Mouse (Mus musculus): ENCODE data around the gene Tada3. TPM values are rescaled to one million over a fixed set of nuclear protein-coding genes. Genes with fewer than 3 reads are reported as not detected.

Gene Tada3
- 10 to 100 TPM; 50.5 to 53.5 TPM for total RNA-seq (2021)
- long read RNA-seq, experiment 1, transcript Tada3-201 (9 exons, 2,848 nt) = major isoform, 10 of 37 reads
- long read RNA-seq, experiment 1, partial matches to known transcripts = 1 of 37 reads
- long read RNA-seq, experiment 1, other reads (novel, unspliced or antisense) = 26 of 37 reads
- long read RNA-seq, experiment 2, transcript Tada3-201 (9 exons, 2,848 nt) = major isoform, 15 of 63 reads
- long read RNA-seq, experiment 2, partial matches to known transcripts = 4 of 63 reads
- long read RNA-seq, experiment 2, other reads (novel, unspliced or antisense) = 44 of 63 reads

DNA sequence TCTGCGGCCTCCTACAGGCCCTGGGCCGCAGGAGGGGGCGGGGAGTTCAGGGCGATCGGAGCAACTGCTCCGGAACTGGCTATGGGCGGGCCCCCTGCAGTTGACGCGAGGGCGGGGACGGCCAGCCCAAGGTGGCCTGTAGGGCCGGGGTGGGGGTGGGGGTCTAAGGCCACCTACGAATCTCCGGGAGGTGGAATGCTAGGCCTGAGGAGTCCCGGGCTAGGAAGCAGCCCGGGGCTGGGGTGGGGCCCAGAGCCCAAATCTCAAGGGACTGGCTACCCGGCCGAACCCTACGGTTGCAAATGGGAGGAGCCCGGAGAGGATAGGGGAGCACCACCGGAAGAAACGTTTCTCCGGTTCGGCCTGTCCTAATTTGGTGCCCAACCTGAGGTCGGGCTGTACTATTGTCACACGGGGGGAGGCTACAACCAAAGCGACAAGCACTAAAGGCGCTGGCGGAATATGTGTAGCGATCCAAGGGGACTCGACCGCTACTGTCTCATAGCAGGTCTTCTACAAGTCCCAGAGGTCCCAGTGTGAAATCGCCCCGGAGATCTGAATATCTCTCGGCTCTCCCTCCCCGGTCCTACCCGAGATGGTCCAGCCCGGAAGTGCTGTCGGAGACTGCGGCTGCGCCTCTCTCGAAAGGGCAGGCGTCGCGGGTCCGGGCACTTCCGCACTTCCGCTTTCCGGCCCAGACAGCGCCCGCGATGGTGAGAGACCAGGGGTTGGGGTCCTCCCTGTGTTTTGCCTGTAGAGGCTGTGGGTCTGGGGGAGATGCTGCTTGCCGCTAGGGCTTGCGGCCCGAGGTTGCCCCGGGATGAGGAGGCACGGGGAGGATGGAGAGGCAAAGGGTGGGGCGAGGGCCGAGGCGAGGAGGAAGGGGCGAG lies at the start of gene Tada3, which contains the start of gene Arpc4:
Gene Tada3, minus strand, starts transcription at position 388 of the 890 bp plus-strand sequence.
Gene Arpc4, plus strand, starts transcription at position 620 of the 890 bp plus-strand sequence.
- Histone ChIP-seq H3K4me3 (peak within 1 kb of the TSS; percentile 77), H3K27ac (peak within 1 kb of the TSS; percentile 100)
- peak; percentile 30 for TF ChIP-seq CTCF (conservative IDR thresholded peaks at IDR 0.05)
- DNase-seq (ENCODE audit: low spot score in 2 of 2) = peak; percentile 89

DNA sequence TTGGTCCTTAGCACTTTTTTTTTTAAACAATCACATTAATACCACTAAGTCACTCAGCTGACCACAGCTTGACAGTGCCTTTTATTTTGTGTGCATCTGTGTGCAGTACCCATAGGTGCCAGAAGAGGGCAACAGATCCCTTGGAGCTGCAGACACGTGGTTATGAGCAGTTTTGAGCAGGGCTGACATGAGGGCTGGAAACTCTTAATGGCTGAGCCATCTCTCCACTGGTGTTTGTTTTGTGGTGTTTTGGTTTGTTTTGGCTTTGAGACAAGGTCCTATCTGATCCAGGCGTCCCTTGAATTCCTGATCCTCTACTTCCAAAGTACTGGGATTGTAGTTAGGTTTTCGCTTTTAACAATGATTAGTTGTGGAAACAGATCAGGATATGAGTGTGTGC lies 49.7 kb upstream of the Tada3 start:
- TF ChIP-seq CTCF (conservative IDR thresholded peaks at IDR 0.05) = peak; percentile 73
- Histone ChIP-seq H3K27ac (no peak overlapping the region), H3K4me3 (no peak overlapping the region)
- no peak for DNase-seq (ENCODE audit: low spot score in 2 of 2)

DNA sequence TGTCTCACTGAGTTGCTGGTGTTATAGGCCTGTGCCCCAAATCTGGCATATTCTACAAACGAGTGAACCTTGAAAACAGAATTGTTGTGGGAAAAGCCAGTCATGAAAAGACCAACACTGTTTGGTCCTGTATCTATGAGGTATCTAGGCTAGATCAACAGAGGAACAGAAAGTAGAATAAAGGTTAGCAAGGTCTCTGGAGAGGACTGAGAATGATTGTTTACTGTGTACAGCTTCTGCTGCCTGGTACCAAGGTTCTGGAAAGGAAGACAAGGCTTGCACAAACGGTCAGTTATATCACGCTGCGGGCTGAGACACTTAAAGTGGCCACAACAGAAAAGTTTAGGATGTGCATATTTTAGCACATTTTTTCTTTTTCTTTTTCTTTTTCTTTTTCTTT lies 49.0 kb upstream of the Tada3 start:
- no peak for TF ChIP-seq CTCF (conservative IDR thresholded peaks at IDR 0.05)
- H3K27ac ChIP-seq = no peak overlapping the region
- H3K4me3 ChIP-seq = no peak overlapping the region
- no peak for DNase-seq (ENCODE audit: low spot score in 2 of 2)

DNA sequence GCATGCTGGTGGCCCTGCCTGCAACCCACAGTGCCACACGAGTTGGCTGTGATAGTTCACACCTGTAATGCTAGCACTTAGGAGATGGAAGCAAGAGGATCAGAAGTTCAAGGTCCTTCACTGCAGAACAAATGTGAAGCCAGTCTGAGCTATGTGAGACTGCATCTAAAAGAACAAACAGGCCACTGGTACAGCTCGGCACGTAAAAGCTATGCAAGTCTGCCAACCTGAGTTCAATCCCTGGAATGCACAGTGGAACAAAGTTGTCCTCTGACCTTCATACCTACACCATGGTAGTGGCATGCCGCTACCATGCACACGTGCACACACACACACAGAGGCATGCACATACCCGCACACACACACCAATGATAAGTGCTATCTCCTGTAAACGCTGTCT lies 46.5 kb upstream of the Tada3 start:
- peak; percentile 66 for TF ChIP-seq CTCF (conservative IDR thresholded peaks at IDR 0.05)
- no peak for DNase-seq (ENCODE audit: low spot score in 2 of 2)
- Histone ChIP-seq H3K27ac (no peak overlapping the region), H3K4me3 (no peak overlapping the region)

DNA sequence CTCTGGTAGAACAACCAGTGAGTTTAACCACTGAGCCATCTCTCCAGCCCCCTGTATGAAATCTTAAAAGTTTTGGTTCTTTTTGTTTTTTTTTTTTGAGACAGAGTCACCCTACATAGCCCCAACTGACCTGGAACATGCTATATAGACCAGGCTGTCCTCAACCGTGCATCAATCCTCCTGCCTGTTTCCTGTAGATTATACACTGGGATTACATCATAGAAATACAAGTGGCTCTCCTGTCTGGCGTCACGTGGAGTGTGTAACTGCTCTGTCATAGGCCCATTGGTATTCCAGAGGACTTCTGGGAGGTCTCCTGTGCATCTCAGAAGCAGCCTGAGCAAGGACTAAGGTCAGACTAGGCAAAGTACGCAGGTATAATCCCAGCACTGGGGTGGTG lies 45.3 kb upstream of the Tada3 start:
- no peak for DNase-seq (ENCODE audit: low spot score in 2 of 2)
- TF ChIP-seq CTCF (conservative IDR thresholded peaks at IDR 0.05) = no peak
- Histone ChIP-seq H3K4me3 (no peak overlapping the region), H3K27ac (no peak overlapping the region)

DNA sequence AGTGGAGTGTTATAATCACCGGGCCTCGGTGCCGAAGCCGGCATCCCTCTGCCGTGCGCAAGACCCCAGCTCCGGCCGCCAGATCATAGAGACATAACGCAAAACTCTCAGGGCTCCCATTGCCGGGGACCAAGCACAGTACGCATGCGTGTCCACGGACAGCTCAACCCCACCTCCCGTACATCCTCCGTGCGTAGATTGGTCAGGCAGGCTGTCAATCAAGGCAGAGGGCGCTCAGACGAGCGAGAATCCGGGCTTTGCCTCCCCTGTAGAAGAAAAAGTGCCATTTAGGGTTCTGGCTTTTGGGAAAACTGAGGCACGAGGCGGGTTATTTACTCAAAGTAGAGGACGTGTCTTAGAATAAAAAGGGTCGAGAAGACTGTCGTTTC lies 41.5 kb upstream of the Tada3 start, which contains the start of gene Rpusd3:
Gene Rpusd3, minus strand, starts transcription at position 142 of the 389 bp plus-strand sequence.
- Histone ChIP-seq H3K4me3 (peak within 1 kb of the TSS; percentile 65), H3K27ac (peak within 1 kb of the TSS; percentile 93)
- DNase-seq (ENCODE audit: low spot score in 2 of 2) = peak; percentile 97 to 99
- TF ChIP-seq CTCF (conservative IDR thresholded peaks at IDR 0.05) = no peak

DNA sequence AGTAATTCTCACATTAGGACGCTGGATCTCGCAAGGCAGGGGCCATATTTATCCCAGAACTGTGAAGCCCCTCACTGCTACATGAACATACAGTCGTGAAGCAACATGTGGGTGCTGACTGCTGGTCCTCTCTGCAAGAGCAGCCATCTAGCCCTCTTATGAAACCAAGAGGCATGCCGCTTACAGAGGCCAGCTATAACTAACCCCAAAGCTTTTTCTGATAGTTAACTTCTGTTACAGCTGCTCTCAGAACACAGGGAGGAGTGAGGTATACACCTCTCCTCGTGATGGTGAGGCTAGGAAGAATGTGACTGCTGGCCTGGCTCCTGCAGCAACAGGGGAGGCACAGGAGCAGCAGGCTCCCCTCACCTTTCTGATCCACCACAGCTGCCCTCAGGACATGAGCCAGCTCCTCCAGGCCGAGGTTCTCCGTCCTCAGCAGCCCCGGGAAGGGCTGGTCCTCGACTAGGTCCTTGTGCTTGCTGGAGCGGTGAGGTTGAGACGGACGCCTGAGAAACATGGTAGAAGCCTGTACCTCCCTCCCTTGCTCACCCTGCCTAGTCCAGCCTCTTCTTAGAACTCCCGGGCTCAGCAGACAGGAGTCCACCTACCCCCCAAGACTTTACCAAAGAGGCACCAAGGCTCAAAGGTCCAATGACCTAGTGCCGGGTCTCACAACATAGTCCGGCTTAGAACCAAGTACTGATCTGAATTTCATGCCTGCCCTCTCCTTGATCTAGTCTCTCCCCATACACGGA lies 40.9 kb upstream of the Tada3 start:
- DNase-seq (ENCODE audit: low spot score in 2 of 2) = no peak
- TF ChIP-seq CTCF (conservative IDR thresholded peaks at IDR 0.05) = no peak
- H3K4me3 ChIP-seq = peak overlapping the region; percentile 65
- peak overlapping the region; percentile 93 for H3K27ac ChIP-seq

DNA sequence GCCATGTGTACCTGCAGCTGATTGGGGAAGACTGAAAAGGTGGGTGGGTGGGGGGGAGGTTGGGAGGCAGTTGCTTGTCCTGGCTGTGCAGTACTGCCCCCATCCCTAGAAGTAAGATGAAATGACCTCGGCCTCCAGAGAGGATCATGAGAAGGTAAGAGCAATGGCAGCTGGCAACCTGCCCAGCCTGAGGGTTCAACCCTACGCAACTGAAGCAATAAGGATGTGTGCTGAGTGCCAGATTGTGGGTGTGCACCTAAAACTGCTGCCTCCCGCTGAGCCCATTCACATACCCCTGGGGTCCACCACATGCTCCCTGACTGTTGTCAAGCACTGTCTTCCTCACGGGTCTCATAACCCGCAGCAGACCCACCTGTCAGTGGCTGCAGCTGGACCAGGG lies 38.7 kb upstream of the Tada3 start:
- Histone ChIP-seq H3K4me3 (no peak overlapping the region; the same call in 1 of the 2 replicates), H3K27ac (peak overlapping the region; percentile 93; the same call in 1 of the 2 replicates)
- no peak for DNase-seq (ENCODE audit: low spot score in 2 of 2)
- TF ChIP-seq CTCF (conservative IDR thresholded peaks at IDR 0.05) = no peak

DNA sequence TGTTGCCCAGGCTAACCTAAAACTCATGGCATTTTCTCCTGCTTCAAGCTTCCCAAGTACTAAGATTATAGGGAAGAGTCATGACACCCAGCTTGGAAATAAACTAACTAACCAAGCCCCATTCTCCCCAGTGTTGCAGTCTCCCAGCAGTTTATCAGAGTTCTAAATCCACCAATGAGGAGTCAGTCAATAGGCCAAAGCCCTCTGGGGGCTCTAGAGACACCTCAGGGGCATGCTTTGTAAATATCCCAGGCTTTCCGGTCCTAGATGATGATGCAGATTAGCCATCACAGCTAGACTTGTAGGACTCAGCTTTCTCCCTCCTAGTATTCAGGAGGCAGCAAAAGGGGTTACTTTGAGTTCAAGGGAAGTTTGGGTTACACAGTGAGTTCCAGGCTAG lies 32.3 kb upstream of the Tada3 start:
- no peak for DNase-seq (ENCODE audit: low spot score in 2 of 2)
- no peak for TF ChIP-seq CTCF (conservative IDR thresholded peaks at IDR 0.05)
- Histone ChIP-seq H3K4me3 (no peak overlapping the region), H3K27ac (no peak overlapping the region)

DNA sequence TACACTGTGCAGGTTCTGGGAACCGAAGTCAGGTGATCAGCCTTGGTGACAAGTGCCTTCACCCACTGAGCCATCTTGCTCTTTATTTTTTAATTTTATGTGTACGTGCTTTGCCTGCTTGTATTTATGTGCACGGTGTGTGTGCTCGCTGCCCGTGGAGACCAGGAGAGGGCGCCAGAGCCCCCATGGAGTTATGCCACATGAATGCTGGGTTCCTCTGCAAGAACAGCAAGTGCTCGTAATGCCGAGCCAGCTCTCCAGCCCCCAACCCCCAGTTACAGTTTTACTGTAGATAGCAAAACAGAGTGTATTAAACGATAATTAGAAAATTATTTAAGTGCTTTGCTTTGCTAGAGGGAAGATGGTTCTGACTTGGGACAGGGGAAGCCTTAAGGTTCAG lies 29.0 kb upstream of the Tada3 start:
- peak in 1 of 2 experiments; percentile 45 for DNase-seq (ENCODE audit: low spot score in 2 of 2)
- peak overlapping the region; percentile 93; the same call in 1 of the 2 replicates for H3K27ac ChIP-seq
- no peak overlapping the region for H3K4me3 ChIP-seq
- peak; percentile 70 for TF ChIP-seq CTCF (conservative IDR thresholded peaks at IDR 0.05)

DNA sequence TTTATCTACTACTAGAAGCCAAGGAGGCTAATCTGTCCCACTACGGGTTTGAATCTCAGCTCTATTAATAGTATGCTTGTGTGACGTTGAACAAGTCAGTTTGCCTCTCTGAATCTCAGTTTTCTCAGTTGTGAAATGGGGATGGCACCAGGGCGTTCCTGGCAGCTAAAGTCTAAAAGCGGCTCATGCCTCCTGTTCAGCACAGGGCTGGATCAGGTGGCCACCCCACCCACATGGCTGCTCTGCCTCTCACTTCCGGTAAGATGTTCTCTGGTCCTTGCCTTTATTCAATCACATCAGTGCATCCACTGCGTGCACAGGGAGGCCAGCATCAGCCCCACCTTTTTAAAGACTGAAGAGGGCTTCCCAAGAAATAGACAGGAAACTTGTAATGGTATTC lies 27.8 kb upstream of the Tada3 start:
- peak overlapping the region; percentile 93 for H3K27ac ChIP-seq

DNA sequence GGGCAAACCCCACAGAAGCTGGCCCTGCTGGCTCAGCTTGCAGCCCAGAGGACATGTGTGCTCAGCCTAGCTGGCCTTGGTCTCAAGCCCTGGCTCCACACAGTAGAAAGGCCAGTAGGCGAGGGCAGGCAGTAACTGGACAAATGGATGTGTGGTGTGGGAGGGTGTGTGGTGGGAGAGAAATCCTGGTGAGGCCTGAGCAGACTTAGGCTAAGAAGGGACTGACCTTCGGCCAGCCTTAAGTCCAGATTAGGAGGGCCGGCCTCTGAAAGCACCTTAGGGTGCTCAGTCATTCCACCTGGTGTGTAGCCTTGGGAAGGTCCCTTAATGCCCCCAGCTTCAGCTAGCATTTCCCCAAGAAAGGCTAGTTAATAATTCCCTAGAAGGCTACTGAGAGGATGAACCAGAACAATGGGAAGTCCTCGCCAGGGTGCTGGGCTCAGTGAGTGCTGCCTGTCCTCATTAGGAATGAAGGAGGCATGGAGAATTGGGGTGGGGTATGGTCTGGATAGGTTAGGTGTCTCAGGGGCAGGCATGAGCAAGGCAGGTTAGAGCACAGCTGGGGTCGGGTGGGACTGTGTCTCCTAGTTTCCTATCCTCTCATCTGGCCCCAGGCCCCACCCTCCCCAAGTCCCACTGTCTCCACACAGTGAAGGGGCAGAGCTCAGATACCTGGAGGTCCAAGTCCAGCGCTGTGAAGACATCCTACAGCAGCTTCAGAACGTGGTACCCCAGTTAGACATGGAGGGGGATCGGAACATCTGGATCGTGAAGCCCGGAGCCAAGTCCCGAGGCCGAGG lies 27.2 kb upstream of the Tada3 start:
- DNase-seq (ENCODE audit: low spot score in 2 of 2) = no peak
- peak overlapping the region; percentile 93 for H3K27ac ChIP-seq
- TF ChIP-seq CTCF (conservative IDR thresholded peaks at IDR 0.05) = no peak
- H3K4me3 ChIP-seq = no peak overlapping the region

More for the DNA sequence above, 27.8 kb upstream of the Tada3 start:
- DNase-seq (ENCODE audit: low spot score in 2 of 2) = peak; percentile 57 to 61
- no peak for TF ChIP-seq CTCF (conservative IDR thresholded peaks at IDR 0.05)
- no peak overlapping the region for H3K4me3 ChIP-seq
